Mouse (Mus musculus) CH12.LX (cell line): Measurements from ENCODE around the gene Elf5. TPM values are rescaled to one million over a fixed set of nuclear protein-coding genes. Genes with fewer than 3 reads are reported as not detected.

Experiments
- DNase-seq: peaks from one replicate; pipeline ENCODE4 v3.0.0-alpha.2; 2013; ENCODE audit errors: extremely low read depth
- H3K27ac ChIP-seq: 2 replicates; pipeline ENCODE4 v1.5.1; 2012; ENCODE audit warnings: low read depth, mild to moderate bottlenecking, control low read depth, moderate library complexity; ENCODE audit not compliant: insufficient read depth
- H3K27me3 ChIP-seq: replicated peaks from 2 replicates; pipeline ENCODE3; 2012; ENCODE audit warnings: inconsistent platforms
- H3K36me3 ChIP-seq, 2 experiments: replicated peaks in 1 of 2; 2 replicates each; pipeline versions ENCODE3 to v1.6.1; 2012; ENCODE audit warnings: inconsistent platforms in 1 of 2, low read length in 1 of 2, mild to moderate bottlenecking in 1 of 2, mixed read lengths in 1 of 2, moderate library complexity in 1 of 2; ENCODE audit not compliant: control insufficient read depth in 1 of 2, insufficient read depth in 1 of 2
- H3K4me1 ChIP-seq, 2 experiments: 2 replicates each; pipeline ENCODE4 v1.6.1; 2012; ENCODE audit warnings: inconsistent platforms in 1 of 2, moderate library complexity in 1 of 2; ENCODE audit not compliant: insufficient read depth in 2 of 2, control insufficient read depth in 1 of 2
- H3K4me2 ChIP-seq: 2 replicates; pipeline ENCODE4 v1.6.1; 2012; ENCODE audit warnings: low read depth, mild to moderate bottlenecking, control low read depth; ENCODE audit not compliant: poor library complexity, insufficient read depth, severe bottlenecking
- H3K4me3 ChIP-seq, 3 experiments: fragments of 150-350 bp in 1 of 3; sonication (generic) in 1 of 3; replicated peaks in 1 of 3; 2 replicates each; pipeline versions ENCODE3 to v1.5.1; 2011 to 2012; ENCODE audit warnings: low read depth in 2 of 3, low read length in 2 of 3, mild to moderate bottlenecking in 2 of 3, moderate library complexity in 2 of 3, control low read depth in 1 of 3, improper control_type of control experiment in 1 of 3, inconsistent platforms in 1 of 3, mixed read lengths in 1 of 3; ENCODE audit not compliant: poor library complexity in 1 of 3
- H3K79me2 ChIP-seq: replicated peaks from 2 replicates; pipeline ENCODE4 v1.6.1; 2012; ENCODE audit warnings: mild to moderate bottlenecking, moderate library complexity; ENCODE audit not compliant: control insufficient read depth, poor library complexity, insufficient read depth, severe bottlenecking; ENCODE audit errors: extremely low read depth
- H3K9ac ChIP-seq: 2 replicates; pipeline ENCODE4 v1.6.1; 2012; ENCODE audit warnings: low read depth, mild to moderate bottlenecking, control low read depth, moderate library complexity; ENCODE audit not compliant: insufficient read depth
- H3K9me3 ChIP-seq: replicated peaks from 2 replicates; pipeline ENCODE3; 2012; ENCODE audit warnings: low read length, inconsistent platforms, mixed read lengths
- BHLHE40 ChIP-seq: IDR thresholded peaks from 2 replicates; pipeline ENCODE4 v1.6.1; 2011; ENCODE audit warnings: mild to moderate bottlenecking, low read depth, low read length, improper control_type of control experiment
- CHD1 ChIP-seq: IDR thresholded peaks from 2 replicates; pipeline ENCODE4 v1.6.1; 2012; ENCODE audit warnings: low read depth, low read length, improper control_type of control experiment, inconsistent platforms
- CHD2 ChIP-seq: IDR thresholded peaks from 2 replicates; pipeline ENCODE4 v1.6.1; 2011; ENCODE audit warnings: low read length, improper control_type of control experiment
- E2F4 ChIP-seq: IDR thresholded peaks from 2 replicates; pipeline ENCODE4 v1.6.1; 2011; ENCODE audit warnings: low read depth, low read length, improper control_type of control experiment; ENCODE audit not compliant: insufficient replicate concordance
- GABPA ChIP-seq: IDR thresholded peaks from 2 replicates; pipeline ENCODE4 v1.6.1; 2012; ENCODE audit warnings: low read depth, low read length, improper control_type of control experiment, inconsistent platforms; ENCODE audit not compliant: insufficient replicate concordance
- HCFC1 ChIP-seq: IDR thresholded peaks from 2 replicates; pipeline ENCODE4 v1.6.1; 2012; ENCODE audit warnings: low read depth, mild to moderate bottlenecking, inconsistent platforms, low read length, improper control_type of control experiment
- IRF4 ChIP-seq: IDR thresholded peaks from 2 replicates; pipeline ENCODE4 v1.6.1; 2014; ENCODE audit warnings: low read depth, mild to moderate bottlenecking, inconsistent platforms, low read length, improper control_type of control experiment
- JUN ChIP-seq: IDR thresholded peaks from 2 replicates; pipeline ENCODE4 v1.6.1; 2011; ENCODE audit warnings: low read depth, mild to moderate bottlenecking, low read length, improper control_type of control experiment, moderate library complexity; ENCODE audit not compliant: insufficient read depth
- JUND ChIP-seq: conservative IDR thresholded peaks from 2 replicates; pipeline ENCODE4 v1.6.1; 2011; ENCODE audit warnings: low read depth, low read length, improper control_type of control experiment
- KAT2A ChIP-seq: IDR thresholded peaks from 2 replicates; pipeline ENCODE4 v1.6.1; 2012; ENCODE audit warnings: low read length, improper control_type of control experiment, inconsistent platforms; ENCODE audit not compliant: insufficient replicate concordance
- MAFK ChIP-seq: IDR thresholded peaks from 2 replicates; pipeline ENCODE4 v1.6.1; 2011; ENCODE audit warnings: low read length, improper control_type of control experiment; ENCODE audit not compliant: insufficient replicate concordance
- MAZ ChIP-seq: IDR thresholded peaks from 2 replicates; pipeline ENCODE4 v1.6.1; 2012; ENCODE audit warnings: low read depth, mild to moderate bottlenecking, inconsistent platforms, low read length, improper control_type of control experiment, moderate library complexity
- MEF2A ChIP-seq: IDR thresholded peaks from 2 replicates; pipeline ENCODE4 v1.6.1; 2014; ENCODE audit warnings: low read depth, mild to moderate bottlenecking, inconsistent platforms, low read length, improper control_type of control experiment, borderline replicate concordance
- MYC ChIP-seq: IDR thresholded peaks from 2 replicates; pipeline ENCODE4 v1.6.1; 2011; ENCODE audit warnings: low read depth, mild to moderate bottlenecking, improper control_type of control experiment, low read length
- NRF1 ChIP-seq: IDR thresholded peaks from 2 replicates; pipeline ENCODE4 v1.6.1; 2014; ENCODE audit warnings: low read depth, mild to moderate bottlenecking, inconsistent platforms, low read length, improper control_type of control experiment, moderate library complexity
- POLR2AphosphoS2 ChIP-seq: IDR thresholded peaks from 2 replicates; pipeline ENCODE4 v1.6.1; 2011; ENCODE audit warnings: low read depth, low read length, improper control_type of control experiment
- RAD21 ChIP-seq: IDR thresholded peaks from 2 replicates; pipeline ENCODE4 v1.6.1; 2011; ENCODE audit warnings: low read depth, mild to moderate bottlenecking, low read length, improper control_type of control experiment, moderate library complexity
- SIN3A ChIP-seq: IDR thresholded peaks from 2 replicates; pipeline ENCODE4 v1.6.1; 2012; ENCODE audit warnings: low read length, improper control_type of control experiment, inconsistent platforms
- SMC3 ChIP-seq: IDR thresholded peaks from 2 replicates; pipeline ENCODE4 v1.6.1; 2011; ENCODE audit warnings: low read depth, low read length, improper control_type of control experiment
- TCF12 ChIP-seq: IDR thresholded peaks from 2 replicates; pipeline ENCODE4 v1.6.1; 2014; ENCODE audit warnings: low read depth, mild to moderate bottlenecking, inconsistent platforms, low read length, improper control_type of control experiment
- UBTF ChIP-seq: IDR thresholded peaks from 2 replicates; pipeline ENCODE4 v1.6.1; 2012; ENCODE audit warnings: low read depth, mild to moderate bottlenecking, inconsistent platforms, low read length, improper control_type of control experiment, moderate library complexity
- USF1 ChIP-seq: IDR thresholded peaks from 2 replicates; pipeline ENCODE4 v1.6.1; 2014; ENCODE audit warnings: low read depth, mild to moderate bottlenecking, inconsistent platforms, low read length, improper control_type of control experiment
- USF2 ChIP-seq: conservative IDR thresholded peaks from 2 replicates; pipeline ENCODE4 v1.6.1; 2011; ENCODE audit warnings: low read depth, low read length, improper control_type of control experiment
- ZNF384 ChIP-seq: IDR thresholded peaks from 2 replicates; pipeline ENCODE4 v1.6.1; 2012; ENCODE audit warnings: low read depth, low read length, improper control_type of control experiment, inconsistent platforms
- dilution Hi-C: fragments of 300-500 bp; cut with MboI; formaldehyde crosslinking; loops from 2 replicates; pipeline ENCODE4 v1.14.3; 2020; ENCODE audit warnings: low sequenced_read_pairs; ENCODE audit not compliant: extremely low pct_unique_long_range_greater_than_20kb, extremely low pct_ligation_motif_present
- in situ Hi-C: fragments of 300-500 bp; cut with MboI; formaldehyde crosslinking; loops from 3 replicates; pipeline ENCODE4 v1.14.3; 2019; ENCODE audit warnings: low sequenced_read_pairs, low pct_ligation_motif_present, low pct_unique_long_range_greater_than_20kb, mixed read lengths
- polyA plus RNA-seq: library from polyadenylated mRNA; unstranded; fragments of >175 nt; gene quantifications from 2 replicates; pipeline ENCODE4 v1.2.1, GENCODE M21; 2012; ENCODE audit warnings: low read depth; ENCODE audit not compliant: insufficient read length
- total RNA-seq, 2 experiments: library from RNA; depleted of rRNA; stranded (reverse); fragments of 300-350 nt in 1 of 2; fragments of >200 nt in 1 of 2; gene quantifications; 2 replicates each; pipeline ENCODE4 v1.2.3; 2012 to 2014

Elf5 gene
- total and polyA plus RNA-seq, 3 experiments: not detected

GRCm38 (mm10) chr2:103446326-103446725 lies 34.8 kb downstream of the Elf5 start:
- Histone ChIP-seq H3K9me3 (no peaks in the 10 kb centered on the region), H3K27ac (no peak overlapping the region), H3K4me1 (no peaks in the 10 kb centered on the region), H3K79me2 (no peaks in the 10 kb centered on the region), H3K4me3 (no peak overlapping the region), H3K4me2 (no peak overlapping the region), H3K36me3 (no peaks in the 10 kb centered on the region), H3K9ac (no peak overlapping the region), H3K27me3 (no peaks in the 10 kb centered on the region)
- TF ChIP-seq CHD2: no peak
- no peak for TF ChIP-seq JUND
- no peak for TF ChIP-seq ZNF384
- no peak for TF ChIP-seq KAT2A
- no peak for TF ChIP-seq RAD21
- no peak for TF ChIP-seq MAFK
- TF ChIP-seq POLR2AphosphoS2: no peak
- TF ChIP-seq TCF12: no peak
- no peak for TF ChIP-seq E2F4
- no peak for TF ChIP-seq HCFC1
- no peak for TF ChIP-seq USF2
- no peak for TF ChIP-seq MAZ
- no peak for TF ChIP-seq MEF2A
- no peak for TF ChIP-seq JUN
- no peak for TF ChIP-seq USF1
- no peak for TF ChIP-seq SMC3
- no peak for TF ChIP-seq UBTF
- no peak for TF ChIP-seq IRF4
- no peak for DNase-seq
- dilution Hi-C loops (no loop called here), in situ Hi-C loops (no loop called here)

GRCm38 (mm10) chr2:103448947-103449560 lies 37.6 kb downstream of the Elf5 start:
- DNase-seq: no peak
- no peak overlapping the region for H3K27ac ChIP-seq
- H3K79me2 ChIP-seq: no peaks in the 10 kb centered on the region
- no peaks in the 10 kb centered on the region for H3K27me3 ChIP-seq
- no peaks in the 10 kb centered on the region for H3K9me3 ChIP-seq
- no peak overlapping the region for H3K9ac ChIP-seq
- TF ChIP-seq MYC (no peak), BHLHE40 (no peak), IRF4 (no peak), POLR2AphosphoS2 (no peak), CHD1 (no peak), NRF1 (no peak), USF2 (no peak), GABPA (no peak), ZNF384 (no peak), SIN3A (no peak)
- in situ Hi-C loops: no loop called here
- H3K36me3 ChIP-seq: peaks cover 7 to 20% of the 10 kb centered on the region in 2 experiments
- dilution Hi-C loops: no loop called here
- peak overlapping the region; percentile 35; the same call in 1 of the 2 replicates for H3K4me2 ChIP-seq
- no peaks in the 10 kb centered on the region for H3K4me1 ChIP-seq
- no peak overlapping the region for H3K4me3 ChIP-seq
